Mouse (Mus musculus): Measurements from ENCODE around the gene Cd34. TPM values are rescaled to one million over a fixed set of nuclear protein-coding genes. Genes with fewer than 3 reads are reported as not detected.

Gene Cd34
- total and polyA plus RNA-seq, 3 experiments, result 0.14 TPM; not detected in 2

DNA sequence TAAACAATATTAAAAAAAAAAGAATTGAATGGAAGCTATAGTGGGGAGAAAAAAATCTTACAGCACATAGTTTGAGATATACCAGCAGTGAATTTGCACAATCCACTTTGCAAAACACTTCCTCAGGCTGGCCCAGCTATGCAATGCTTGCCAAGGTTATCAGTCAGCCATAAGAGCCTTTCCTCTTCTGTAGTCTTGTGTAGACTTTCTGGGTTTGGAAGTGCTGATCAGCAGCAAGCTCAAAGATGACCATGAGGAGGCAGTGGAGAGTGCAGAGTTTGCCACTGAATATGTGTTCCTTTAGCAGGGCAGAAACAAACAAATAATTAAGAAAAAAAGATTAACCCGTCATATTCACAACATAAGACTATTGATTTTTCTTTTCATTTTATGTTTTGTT is 50.4 kb downstream of the Cd34 start (continued):
- TF ChIP-seq MYB (IDR thresholded peaks at IDR 0.05; ENCODE audit: low read depth, low read length), result no peak

DNA sequence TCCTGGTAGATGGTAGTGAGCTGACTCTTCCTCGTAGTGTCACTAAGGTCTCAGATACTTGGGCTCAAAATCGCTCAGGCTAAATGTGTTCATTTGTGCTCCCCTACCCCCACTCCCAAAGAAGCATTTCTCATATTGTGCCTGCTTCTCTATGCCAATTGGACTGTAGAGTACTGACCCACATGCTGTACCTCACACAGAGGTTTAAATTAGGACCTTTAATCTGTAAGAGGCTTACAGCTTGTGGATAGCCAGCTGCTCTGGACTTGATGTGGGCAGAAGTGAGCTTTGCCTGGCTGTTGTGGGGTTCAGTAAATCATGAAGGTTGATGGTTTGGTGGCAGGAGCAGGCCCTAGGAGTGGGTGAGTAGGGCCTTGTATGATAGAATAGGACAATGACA is 52.4 kb downstream of the Cd34 start:
- no peak overlapping the region for H3K4me3 ChIP-seq (ENCODE audit: control insufficient read depth in 1 of 2, insufficient read depth in 1 of 2, low read depth in 2 of 2, low read length in 2 of 2)
- peaks cover 0 to 52% of the 10 kb centered on the region in 2 experiments; a peak in 2 of 4 replicates for H3K36me3 ChIP-seq (ENCODE audit: control insufficient read depth in 1 of 2, insufficient read depth in 2 of 2, low read length in 2 of 2)
- H3K9me3 ChIP-seq (replicated peaks; ENCODE audit: insufficient read depth, low read length), result no peaks in the 10 kb centered on the region
- no peak overlapping the region for H3K9ac ChIP-seq (ENCODE audit: control insufficient read depth, low read depth, low read length, poor library complexity, severe bottlenecking)
- H3K79me2 ChIP-seq (ENCODE audit: control insufficient read depth, insufficient read depth, low read length, poor library complexity), result no peaks in the 10 kb centered on the region
- H3K4me1 ChIP-seq (ENCODE audit: control insufficient read depth in 1 of 2, insufficient read depth in 2 of 2, low read length in 2 of 2), result peaks cover 39 to 51% of the 10 kb centered on the region in 2 experiments
- H3K27ac ChIP-seq (ENCODE audit: control insufficient read depth, low read depth, low read length), result no peak overlapping the region
- no peak for TF ChIP-seq UBTF (IDR thresholded peaks at IDR 0.05; ENCODE audit: borderline replicate concordance, insufficient read depth, low read depth, low read length)
- TF ChIP-seq MAFK (IDR thresholded peaks at IDR 0.05; ENCODE audit: borderline replicate concordance, low read depth, low read length), result no peak
- no peak for TF ChIP-seq ELF1 (IDR thresholded peaks at IDR 0.05; ENCODE audit: low read depth, low read length)
- TF ChIP-seq MXI1 (IDR thresholded peaks at IDR 0.05; ENCODE audit: low read depth, low read length), result no peak
- no peak for TF ChIP-seq EP300 (IDR thresholded peaks at IDR 0.05; ENCODE audit: low read depth in 1 of 2, low read length in 2 of 2)
- no peak for TF ChIP-seq POLR2A (IDR thresholded peaks at IDR 0.05; ENCODE audit: control insufficient read depth in 1 of 2, insufficient read depth in 1 of 2, low read depth in 1 of 2, low read length in 2 of 2, poor library complexity in 1 of 2)
- no peak for TF ChIP-seq JUND (IDR thresholded peaks at IDR 0.05; ENCODE audit: low read depth, low read length)
- no peak for TF ChIP-seq ZC3H11A (IDR thresholded peaks at IDR 0.05; ENCODE audit: low read depth, low read length)
- TF ChIP-seq MYC (IDR thresholded peaks at IDR 0.05; ENCODE audit: low read depth, low read length), result no peak
- no peak for TF ChIP-seq NRF1 (IDR thresholded peaks at IDR 0.05; ENCODE audit: insufficient read depth, low read depth, low read length, poor library complexity, severe bottlenecking)
- TF ChIP-seq TCF12 (IDR thresholded peaks at IDR 0.05; ENCODE audit: low read depth, low read length), result no peak
- no peaks in the 10 kb centered on the region for H3K27me3 ChIP-seq (ENCODE audit: control insufficient read depth in 1 of 2, insufficient read depth in 2 of 2, low read length in 2 of 2)
- no peak for DNase-seq (ENCODE audit: low read depth, low spot score)

DNA sequence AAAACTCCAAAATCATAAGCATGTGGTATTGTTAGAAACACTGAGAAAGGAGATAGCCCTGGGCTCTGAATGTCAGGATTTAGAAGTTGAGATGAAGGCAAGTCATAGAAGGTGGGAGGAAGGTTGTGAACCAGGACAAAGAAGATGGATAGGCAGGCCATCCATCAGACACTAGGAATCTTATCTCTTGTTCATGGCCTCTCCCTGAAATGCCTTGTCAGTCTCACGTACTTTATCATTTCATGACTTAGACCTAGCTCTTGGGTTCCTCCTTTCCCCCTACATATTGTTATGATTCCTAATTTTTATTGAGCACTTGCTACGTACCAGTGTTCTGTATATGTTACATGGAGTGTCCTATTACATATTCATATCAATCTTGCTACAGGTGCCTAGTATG is 53.0 kb downstream of the Cd34 start:
- Histone ChIP-seq H3K9ac (ENCODE audit: control insufficient read depth, low read depth, low read length, poor library complexity, severe bottlenecking) (no peak overlapping the region), H3K4me1 (ENCODE audit: control insufficient read depth in 1 of 2, insufficient read depth in 2 of 2, low read length in 2 of 2) (peaks cover 33 to 48% of the 10 kb centered on the region in 2 experiments), H3K27ac (ENCODE audit: control insufficient read depth, low read depth, low read length) (peak overlapping the region; percentile 28; the same call in 1 of the 2 replicates), H3K9me3 (replicated peaks; ENCODE audit: insufficient read depth, low read length) (no peaks in the 10 kb centered on the region), H3K27me3 (ENCODE audit: control insufficient read depth in 1 of 2, insufficient read depth in 2 of 2, low read length in 2 of 2) (no peaks in the 10 kb centered on the region), H3K79me2 (ENCODE audit: control insufficient read depth, insufficient read depth, low read length, poor library complexity) (no peaks in the 10 kb centered on the region), H3K4me3 (ENCODE audit: control insufficient read depth in 1 of 2, insufficient read depth in 1 of 2, low read depth in 2 of 2, low read length in 2 of 2) (no peak overlapping the region; a peak in 1 of 4 replicates), H3K36me3 (ENCODE audit: control insufficient read depth in 1 of 2, insufficient read depth in 2 of 2, low read length in 2 of 2) (peaks cover 0 to 50% of the 10 kb centered on the region in 2 experiments; a peak in 2 of 4 replicates)
- peak; percentile 44; the same call in 1 of the 2 replicates for TF ChIP-seq MYC (IDR thresholded peaks at IDR 0.05; ENCODE audit: low read depth, low read length)
- TF ChIP-seq RCOR1 (IDR thresholded peaks at IDR 0.05; ENCODE audit: low read depth, low read length), result no peak; the same call in 1 of the 2 replicates
- peak; percentile 25; the same call in 1 of the 2 replicates for TF ChIP-seq GABPA (IDR thresholded peaks at IDR 0.05; ENCODE audit: low read depth, low read length)
- peak; percentile 37 to 60; a peak in 3 of 4 replicates for TF ChIP-seq EP300 (IDR thresholded peaks at IDR 0.05; ENCODE audit: low read depth in 1 of 2, low read length in 2 of 2)
- TF ChIP-seq ZKSCAN1 (IDR thresholded peaks at IDR 0.05; ENCODE audit: low read depth, low read length), result no peak
- TF ChIP-seq SMC3 (IDR thresholded peaks at IDR 0.05; ENCODE audit: low read depth, low read length), result no peak
- TF ChIP-seq GATA1 (IDR thresholded peaks at IDR 0.05; ENCODE audit: low read depth, low read length), result peak; percentile 68
- 0 out of 2 replicates have a peak, but pooled peaks have one; percentile 21 for TF ChIP-seq MAX (IDR thresholded peaks at IDR 0.05; ENCODE audit: low read length)
- TF ChIP-seq ZNF384 (IDR thresholded peaks at IDR 0.05; ENCODE audit: low read depth, low read length), result no peak
- no peak for TF ChIP-seq POLR2AphosphoS2 (IDR thresholded peaks at IDR 0.05; ENCODE audit: low read length)
- TF ChIP-seq ETS1 (IDR thresholded peaks at IDR 0.05; ENCODE audit: low read depth, low read length), result peak; percentile 45; the same call in 1 of the 2 replicates
- TF ChIP-seq MAFK (IDR thresholded peaks at IDR 0.05; ENCODE audit: borderline replicate concordance, low read depth, low read length), result no peak
- 0 out of 2 replicates have a peak, but pooled peaks have one; percentile 78 for TF ChIP-seq CHD1 (IDR thresholded peaks at IDR 0.05; ENCODE audit: low read depth, low read length)
- TF ChIP-seq SIN3A (IDR thresholded peaks at IDR 0.05; ENCODE audit: low read length), result 0 out of 2 replicates have a peak, but pooled peaks have one; percentile 20
- TF ChIP-seq CHD2 (IDR thresholded peaks at IDR 0.05; ENCODE audit: low read length), result no peak
- no peak for DNase-seq (ENCODE audit: low read depth, low spot score)

Data from MEL (cell line).